Mouse (Mus musculus) forebrain, embryonic 14.5 days (tissue): ENCODE measurements at regions not wholly inside any gene's neighbourhood (a gene's known extent, or its start where the extent isn't known, plus 50 kb on each side); places are given as distances from the start of the nearest gene placed in this dataset.

Experiments
- ATAC-seq: fragments of 200-750 bp; cut with Nextera tagmentation; 2 replicates; pipeline ENCODE4 v1.8.0; 2017; ENCODE audit warnings: mild to moderate bottlenecking, moderate library complexity
- DNase-seq: peaks from one replicate; pipeline ENCODE4 v3.0.0-alpha.2; 2015; ENCODE audit warnings: low spot score
- H3K27ac ChIP-seq: fragments of 300-500 bp; sonication (generic); 2 replicates; pipeline ENCODE4 v1.5.1; 2014; ENCODE audit warnings: low read depth, mild to moderate bottlenecking, control low read depth, low read length, moderate library complexity
- H3K27me3 ChIP-seq: fragments of 300-500 bp; sonication (generic); replicated peaks from 2 replicates; pipeline ENCODE4 v1.6.1; 2014; ENCODE audit warnings: low read length, control low read depth, mixed read lengths; ENCODE audit not compliant: control insufficient read depth, insufficient read depth
- H3K36me3 ChIP-seq: fragments of 300-500 bp; sonication (generic); 2 replicates; pipeline ENCODE4 v1.6.1; 2014; ENCODE audit warnings: low read length, control low read depth; ENCODE audit not compliant: control insufficient read depth, insufficient read depth
- H3K4me1 ChIP-seq: fragments of 300-500 bp; sonication (generic); 2 replicates; pipeline ENCODE4 v1.6.1; 2014; ENCODE audit warnings: antibody characterized with exemption, low read length, control low read depth; ENCODE audit not compliant: control insufficient read depth, insufficient read depth
- H3K4me2 ChIP-seq: fragments of 300-500 bp; sonication (generic); 2 replicates; pipeline ENCODE4 v1.6.1; 2014; ENCODE audit warnings: mild to moderate bottlenecking, control low read depth, low read length
- H3K4me3 ChIP-seq: fragments of 300-500 bp; sonication (generic); 2 replicates; pipeline ENCODE4 v1.5.1; 2014; ENCODE audit warnings: low read depth, low read length, control low read depth
- H3K9ac ChIP-seq: fragments of 300-500 bp; sonication (generic); 2 replicates; pipeline ENCODE4 v1.6.1; 2014; ENCODE audit warnings: mild to moderate bottlenecking, low read length, control low read depth, moderate library complexity
- H3K9me3 ChIP-seq: fragments of 300-500 bp; sonication (generic); replicated peaks from 2 replicates; pipeline ENCODE4 v1.6.1; 2016; ENCODE audit warnings: low read length, control low read depth, mixed read lengths; ENCODE audit not compliant: control insufficient read depth
- WGBS: fragments of 180-500 bp; shearing (Covaris S2); extraction: QIAGEN DNeasy Blood & Tissue Kit; methylation state at CpG from one replicate; pipeline ENCODE4 v1.1.7; 2014; 5-methylcytosine and 5-hydroxymethylcytosine counted together

DNA sequence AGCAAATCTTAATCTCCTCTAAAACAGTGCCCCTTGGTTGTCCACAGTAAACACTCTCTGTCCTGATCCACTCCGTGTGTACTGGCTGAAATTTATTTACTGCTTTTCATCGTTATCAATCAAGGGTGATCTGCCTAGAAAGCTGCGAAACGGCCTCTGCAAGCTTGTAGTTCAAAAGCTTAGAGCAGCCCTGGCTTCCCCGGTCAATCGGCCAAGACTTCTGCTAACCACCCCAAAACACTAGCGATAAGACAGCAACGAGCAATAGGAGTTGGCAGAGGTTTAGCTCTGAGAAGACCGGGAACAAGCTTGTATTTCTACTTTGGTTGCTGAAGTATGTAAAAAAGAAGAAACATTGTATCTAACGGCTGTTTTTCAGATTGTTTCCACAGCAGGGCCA is 201.8 kb downstream of the Sptssa start:
- DNase-seq (no peak), ATAC-seq (no peak)
- H3K27ac ChIP-seq = no peak overlapping the region
- H3K9ac ChIP-seq = no peak overlapping the region
- H3K27me3 ChIP-seq = no peaks in the 10 kb centered on the region
- H3K36me3 ChIP-seq = no peaks in the 10 kb centered on the region
- H3K9me3 ChIP-seq = no peaks in the 10 kb centered on the region
- no peak overlapping the region for H3K4me3 ChIP-seq
- no peaks in the 10 kb centered on the region for H3K4me1 ChIP-seq
- WGBS = 85% methylated on average over 10 of the region's 10 CpGs
- H3K4me2 ChIP-seq = no peak overlapping the region

DNA sequence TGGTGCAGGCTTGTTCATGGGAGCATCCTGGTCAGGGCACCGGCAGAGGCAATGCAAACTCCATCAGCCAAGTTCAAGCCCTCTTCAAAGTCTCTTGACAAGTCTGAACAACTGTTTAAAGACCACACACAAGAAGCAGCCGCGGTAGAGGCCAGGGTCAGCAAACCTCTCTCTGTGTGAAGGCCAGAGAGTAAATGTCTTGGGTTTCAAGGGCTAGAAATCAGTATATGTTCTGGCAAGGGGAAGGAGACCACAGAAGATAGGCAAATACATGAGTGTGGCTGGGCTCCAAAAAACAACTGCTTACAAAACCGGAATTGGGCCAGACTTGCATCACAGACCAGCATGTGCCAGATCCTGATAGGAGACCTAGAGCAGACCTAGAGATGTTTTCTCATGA is 203.0 kb downstream of the Sptssa start:
- Histone ChIP-seq H3K4me1 (no peaks in the 10 kb centered on the region), H3K27ac (no peak overlapping the region), H3K4me3 (no peak overlapping the region), H3K4me2 (no peak overlapping the region), H3K27me3 (no peaks in the 10 kb centered on the region), H3K36me3 (no peaks in the 10 kb centered on the region), H3K9ac (no peak overlapping the region), H3K9me3 (no peaks in the 10 kb centered on the region)
- ATAC-seq (no peak), DNase-seq (no peak)
- WGBS = 94% methylated on average over 4 of the region's 4 CpGs

GRCm38 (mm10) chr12:54450369-54450768 is 206.0 kb downstream of the Sptssa start:
- Histone ChIP-seq H3K36me3 (no peaks in the 10 kb centered on the region), H3K27ac (no peak overlapping the region), H3K27me3 (no peaks in the 10 kb centered on the region), H3K4me1 (no peaks in the 10 kb centered on the region), H3K9me3 (no peaks in the 10 kb centered on the region), H3K9ac (no peak overlapping the region), H3K4me2 (no peak overlapping the region), H3K4me3 (no peak overlapping the region)
- ATAC-seq (no peak), DNase-seq (no peak)
- WGBS = 90% methylated on average over 10 of the region's 10 CpGs

- no peaks in the 10 kb centered on the region for H3K36me3 ChIP-seq
- H3K9me3 ChIP-seq = no peaks in the 10 kb centered on the region
- no peak overlapping the region for H3K27ac ChIP-seq
- H3K4me3 ChIP-seq = no peak overlapping the region
- 83% methylated on average over 2 of the region's 2 CpGs for WGBS
- no peaks in the 10 kb centered on the region for H3K27me3 ChIP-seq
- no peaks in the 10 kb centered on the region for H3K4me1 ChIP-seq
- no peak overlapping the region for H3K9ac ChIP-seq
- no peak overlapping the region for H3K4me2 ChIP-seq
- ATAC-seq = no peak
- no peak for DNase-seq
These were observed 208.2 kb downstream of the Sptssa start for GRCm38 (mm10) chr12:54448221-54448620.

DNA sequence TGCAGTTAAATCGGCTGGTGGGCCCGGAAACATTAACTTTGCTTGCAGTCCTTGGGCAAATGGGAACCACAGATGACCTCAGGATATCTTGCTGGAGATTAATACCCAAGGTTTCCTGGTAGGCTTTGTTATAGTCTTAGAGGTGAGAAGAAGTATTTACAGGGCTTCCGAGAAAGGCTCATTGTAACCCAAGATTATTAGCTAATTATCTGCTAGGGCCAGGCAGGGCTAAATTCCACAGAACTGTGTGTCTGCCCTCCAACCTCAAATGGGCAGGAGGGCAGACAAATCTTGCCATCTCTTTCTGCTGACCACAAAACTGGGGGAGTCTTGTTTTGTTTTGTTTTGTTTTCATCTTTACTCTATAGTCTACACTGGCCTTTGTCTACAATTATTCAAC is 209.0 kb downstream of the Sptssa start:
- Histone ChIP-seq H3K27ac (no peak overlapping the region), H3K9ac (no peak overlapping the region), H3K4me3 (no peak overlapping the region), H3K27me3 (no peaks in the 10 kb centered on the region), H3K4me2 (no peak overlapping the region), H3K36me3 (no peaks in the 10 kb centered on the region), H3K9me3 (no peaks in the 10 kb centered on the region), H3K4me1 (no peaks in the 10 kb centered on the region)
- DNase-seq (no peak), ATAC-seq (no peak)
- 66% methylated on average over 3 of the region's 3 CpGs for WGBS

DNA sequence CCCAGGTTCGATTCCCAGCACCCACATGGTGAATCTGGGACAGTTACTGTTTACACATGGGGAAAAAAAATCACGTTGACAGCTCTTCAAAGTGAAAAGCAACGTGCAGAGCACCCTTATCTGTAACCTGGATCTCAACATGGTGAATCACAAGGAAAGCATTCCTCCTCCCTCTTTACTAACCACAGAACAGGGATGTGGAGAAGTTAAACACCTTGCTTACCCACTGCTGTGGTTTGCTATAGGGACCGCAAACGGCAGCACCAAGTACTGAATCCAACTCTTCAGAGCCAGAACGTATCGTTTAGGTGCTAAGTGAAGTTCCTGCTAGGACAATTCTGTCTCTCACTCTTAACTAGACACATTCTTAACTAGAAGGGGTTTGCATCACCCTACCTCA is 210.0 kb downstream of the Sptssa start:
- no peak overlapping the region for H3K9ac ChIP-seq
- no peak overlapping the region for H3K4me3 ChIP-seq
- H3K9me3 ChIP-seq = no peaks in the 10 kb centered on the region
- 92% methylated on average over 7 of the region's 7 CpGs for WGBS
- DNase-seq = no peak
- ATAC-seq = no peak
- no peak overlapping the region for H3K27ac ChIP-seq
- no peaks in the 10 kb centered on the region for H3K36me3 ChIP-seq
- no peaks in the 10 kb centered on the region for H3K27me3 ChIP-seq
- H3K4me2 ChIP-seq = no peak overlapping the region
- no peaks in the 10 kb centered on the region for H3K4me1 ChIP-seq

GRCm38 (mm10) chr12:54444416-54444815 is 212.0 kb downstream of the Sptssa start:
- DNase-seq = peak; percentile 33
- WGBS = 67% methylated on average over 4 of the region's 4 CpGs
- no peak overlapping the region for H3K4me3 ChIP-seq

DNA sequence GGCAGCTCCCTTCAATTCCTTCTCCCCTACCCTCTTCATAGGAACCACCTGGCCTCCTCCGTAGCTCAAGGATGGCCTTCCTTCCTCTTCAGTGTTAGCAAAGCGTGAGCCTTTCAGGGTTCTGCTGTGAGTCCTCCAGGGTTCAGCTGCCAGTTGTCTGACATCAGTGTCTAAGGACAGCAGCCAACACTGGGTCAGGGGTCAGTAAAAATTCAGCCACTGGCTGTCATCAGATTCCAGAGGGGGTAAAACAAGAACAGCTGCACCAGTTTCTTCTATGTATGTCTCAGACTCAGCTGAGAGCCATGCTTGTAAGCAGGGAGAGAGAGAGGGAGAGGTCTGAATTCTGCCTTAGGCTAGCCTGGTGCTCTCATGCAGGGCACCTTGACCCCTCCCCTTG is 213.1 kb downstream of the Sptssa start:
- no peak for DNase-seq
- no peaks in the 10 kb centered on the region for H3K36me3 ChIP-seq
- H3K27ac ChIP-seq = no peak overlapping the region
- no peaks in the 10 kb centered on the region for H3K9me3 ChIP-seq
- H3K4me3 ChIP-seq = no peak overlapping the region
- H3K27me3 ChIP-seq = no peaks in the 10 kb centered on the region
- no peak for ATAC-seq
- WGBS = 89% methylated on average over 2 of the region's 2 CpGs
- H3K9ac ChIP-seq = no peak overlapping the region
- peaks cover 5% of the 10 kb centered on the region; the same call in 1 of the 2 replicates for H3K4me1 ChIP-seq
- H3K4me2 ChIP-seq = no peak overlapping the region

More at GRCm38 (mm10) chr12:54444416-54444815, 212.0 kb downstream of the Sptssa start:
- no peak for ATAC-seq
- H3K9ac ChIP-seq = no peak overlapping the region
- no peaks in the 10 kb centered on the region for H3K4me1 ChIP-seq
- no peaks in the 10 kb centered on the region for H3K36me3 ChIP-seq
- no peaks in the 10 kb centered on the region for H3K27me3 ChIP-seq
- H3K27ac ChIP-seq = no peak overlapping the region
- H3K4me2 ChIP-seq = no peak overlapping the region
- H3K9me3 ChIP-seq = no peaks in the 10 kb centered on the region

DNA sequence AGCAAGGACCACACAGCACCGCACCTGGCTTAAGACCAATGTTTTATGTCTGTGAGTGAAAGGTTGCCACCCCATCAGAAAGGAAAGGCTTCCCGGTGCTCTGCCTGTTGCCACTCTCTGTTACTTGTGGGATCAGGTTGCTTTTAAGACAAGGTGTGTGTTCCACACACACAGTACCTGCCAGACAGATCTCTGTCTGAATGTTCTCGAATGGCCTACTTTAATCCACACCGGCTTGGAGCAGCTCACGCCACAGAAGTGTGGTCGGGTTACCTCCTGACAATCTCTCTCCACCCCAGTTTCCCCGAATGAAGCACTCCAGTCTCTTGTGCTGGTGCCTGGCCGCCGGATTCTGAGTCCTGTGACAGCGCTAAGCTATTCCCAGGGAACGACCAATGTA is 214.0 kb downstream of the Sptssa start:
- 77% methylated on average over 11 of the region's 11 CpGs for WGBS
- H3K36me3 ChIP-seq = no peaks in the 10 kb centered on the region
- no peaks in the 10 kb centered on the region for H3K27me3 ChIP-seq
- no peak overlapping the region for H3K4me3 ChIP-seq
- ATAC-seq (no peak), DNase-seq (no peak)
- H3K4me1 ChIP-seq = peaks cover 5% of the 10 kb centered on the region; the same call in 1 of the 2 replicates
- no peaks in the 10 kb centered on the region for H3K9me3 ChIP-seq
- H3K4me2 ChIP-seq = no peak overlapping the region
- no peak overlapping the region for H3K9ac ChIP-seq
- no peak overlapping the region for H3K27ac ChIP-seq
